Mouse (Mus musculus) large intestine, adult 2 months (tissue): ENCODE results near the gene Cdk17. TPM values are rescaled to one million over a fixed set of nuclear protein-coding genes. Genes with fewer than 3 reads are reported as not detected.
A peak's percentile ranks its signal among the peaks of the same experiment; 100 is the strongest.

Experiments
- DNase-seq: peaks from one replicate; pipeline ENCODE4 v3.0.0-alpha.2; 2012; ENCODE audit warnings: low read depth, low spot score
- WGBS: fragments of 180-500 bp; shearing (Covaris S2); methylation state at CpG from one replicate; pipeline ENCODE4 v1.1.7; 2018; 5-methylcytosine and 5-hydroxymethylcytosine counted together
- polyA plus RNA-seq: library from polyadenylated mRNA; depleted of rRNA; stranded (reverse); fragments of >200 nt; gene quantifications from 2 replicates; pipeline ENCODE4 v1.2.3, GENCODE M21; 2012

The Cdk17 gene
- polyA plus RNA-seq, 1 experiment, result 3.6 TPM

DNA sequence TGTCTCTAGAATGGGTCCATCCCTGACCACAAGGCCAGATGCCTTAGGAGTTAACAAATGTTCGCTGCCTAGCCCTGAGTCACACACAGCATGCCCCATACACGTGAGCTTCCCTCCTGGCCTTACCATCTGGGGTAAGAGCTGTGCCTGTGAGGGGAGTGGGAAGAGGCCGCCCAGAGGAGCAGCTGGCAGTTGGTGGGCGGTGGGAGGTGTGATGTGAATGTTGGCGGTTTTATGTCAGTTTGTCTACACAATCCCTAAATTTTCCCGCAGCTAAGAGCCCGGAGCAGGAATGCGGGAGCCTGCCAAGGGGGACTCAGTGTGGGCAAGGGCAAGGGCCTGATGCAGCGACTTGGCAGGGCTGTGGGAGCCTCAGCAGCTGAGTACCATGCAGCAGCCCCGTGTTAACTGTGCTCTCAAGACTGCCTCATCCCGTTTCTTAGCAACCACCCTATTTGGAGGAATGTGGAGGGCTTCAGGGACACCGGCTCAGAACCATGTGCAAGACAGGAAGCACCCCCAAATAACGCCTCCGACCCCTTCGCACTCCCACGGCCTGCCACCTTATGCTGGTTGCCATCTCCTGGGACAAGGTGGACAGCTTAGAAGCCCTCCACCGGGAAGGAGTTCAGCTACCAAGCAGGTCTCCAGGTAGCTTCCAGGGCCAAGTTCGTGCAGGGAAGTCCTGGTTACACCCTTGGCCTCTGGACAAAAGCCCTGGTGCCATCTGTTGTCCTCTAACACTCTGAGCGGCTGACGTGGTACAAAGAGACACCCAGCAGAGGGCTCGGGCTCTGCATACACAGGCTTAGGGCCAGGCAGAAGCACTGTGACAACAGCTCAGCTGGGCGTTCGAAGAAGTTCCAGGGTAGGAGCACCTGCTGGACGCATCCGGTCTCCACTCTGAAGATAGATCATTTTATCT, 114.8 kb downstream of the Cdk17 start:
- WGBS, result 49% methylated on average over 25 of the region's 25 CpGs
- DNase-seq, result peak; percentile 56

DNA sequence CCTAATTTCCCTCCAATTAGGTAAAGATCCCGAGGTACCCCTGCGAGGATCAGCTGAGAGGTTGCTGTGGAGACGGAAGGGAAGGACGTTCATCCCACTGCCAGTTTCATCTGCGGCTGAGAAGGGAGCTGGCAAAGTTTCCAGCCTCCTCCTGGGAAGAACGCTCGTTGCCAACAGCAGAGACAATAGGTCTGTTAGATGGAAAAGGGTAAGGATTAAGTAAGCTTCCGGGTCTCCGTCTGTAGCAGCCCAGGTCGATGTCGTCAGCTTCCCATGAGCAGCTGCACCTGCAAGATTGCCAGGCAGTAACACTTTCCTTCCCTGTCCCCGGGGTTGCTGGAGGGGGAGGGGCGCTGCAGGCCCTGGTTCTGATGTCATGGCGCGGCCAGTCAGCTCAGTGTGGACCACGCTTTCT, 115.7 kb downstream of the Cdk17 start:
- no peak for DNase-seq

DNA sequence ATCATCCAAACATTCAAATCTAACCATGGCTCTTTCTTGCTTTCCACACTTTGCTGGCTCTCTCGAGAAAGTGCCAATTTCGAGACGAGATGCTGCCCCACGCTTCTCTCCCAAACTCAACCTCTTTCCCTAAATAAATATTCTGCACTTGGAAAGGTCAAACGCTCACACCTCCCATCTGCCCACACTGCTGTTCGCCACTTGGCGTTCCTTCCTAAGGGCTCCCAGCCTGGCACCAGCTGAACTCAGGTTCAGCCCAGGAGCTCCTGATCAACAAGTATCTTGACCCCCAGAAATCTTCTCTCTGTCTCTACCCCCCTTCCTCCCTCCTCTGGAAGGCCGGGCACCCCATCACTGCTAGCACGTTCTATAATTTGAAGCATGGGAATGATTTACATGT, 116.2 kb downstream of the Cdk17 start:
- DNase-seq, result no peak
- WGBS, result 44% methylated on average over 9 of the region's 9 CpGs

More for the DNA sequence above, 115.7 kb downstream of the Cdk17 start:
- 18% methylated on average over 16 of the region's 16 CpGs for WGBS

DNA sequence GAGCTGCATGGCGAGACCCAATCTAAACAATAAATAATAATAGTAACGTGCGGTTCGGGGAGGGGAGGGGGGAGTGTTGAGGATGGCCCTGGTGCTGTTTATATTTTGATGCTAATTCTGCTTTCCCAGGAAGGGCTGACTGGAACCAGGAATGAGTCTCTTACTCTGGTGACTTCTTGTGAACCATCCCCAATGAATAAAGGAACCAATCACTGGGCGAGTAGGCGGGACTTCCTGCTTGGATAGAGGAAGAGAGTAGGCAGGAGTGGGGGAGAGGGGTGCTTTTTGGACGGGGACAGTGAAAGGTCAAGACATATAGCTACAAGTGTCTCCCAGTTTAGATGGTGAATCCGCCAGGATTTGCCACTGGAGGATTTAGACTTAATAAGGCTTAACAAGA, 117.7 kb downstream of the Cdk17 start:
- no peak for DNase-seq
- 83% methylated on average over 8 of the region's 8 CpGs for WGBS

DNA sequence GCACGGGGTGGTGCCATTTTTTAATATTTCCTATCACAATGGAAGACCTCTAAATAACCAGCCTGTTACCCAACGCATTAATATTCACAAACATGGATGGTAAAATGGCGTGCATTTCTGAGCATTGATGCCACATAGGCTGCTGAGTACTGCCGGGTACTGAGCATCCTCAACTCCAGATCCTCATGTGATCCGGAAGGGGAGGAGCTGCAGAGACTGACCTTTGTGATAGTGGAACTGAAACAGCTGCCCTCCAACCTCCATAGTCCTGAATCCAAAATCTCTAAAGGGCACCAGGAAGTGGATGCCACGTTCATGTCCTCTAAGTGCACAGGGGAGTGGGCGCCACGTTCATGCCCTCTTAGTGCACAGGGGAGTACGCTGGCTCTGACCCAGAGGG, 118.4 kb downstream of the Cdk17 start:
- 78% methylated on average over 9 of the region's 9 CpGs for WGBS
- DNase-seq, result no peak

DNA sequence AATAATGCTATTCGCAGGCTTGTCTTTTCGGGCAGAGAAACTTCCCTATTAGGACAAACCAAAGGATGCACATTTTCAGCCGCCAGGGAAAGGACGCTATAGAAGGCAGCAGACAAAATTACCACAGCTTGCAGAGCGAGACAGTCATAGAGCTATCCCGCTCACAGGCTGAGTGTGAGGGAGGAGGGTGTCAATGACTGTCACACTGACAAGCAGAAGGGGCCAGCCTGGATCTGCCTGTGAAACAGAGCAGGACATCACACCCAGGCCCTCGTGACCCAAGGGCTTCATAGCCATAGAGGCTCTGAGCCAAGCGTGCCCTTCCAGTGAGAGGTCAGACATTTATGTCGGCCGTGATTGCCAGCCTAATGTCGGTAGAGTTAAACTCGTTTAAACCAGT, 119.9 kb downstream of the Cdk17 start:
- DNase-seq, result no peak
- whole genome bisulfite sequencing, result 70% methylated on average over 12 of the region's 12 CpGs

DNA sequence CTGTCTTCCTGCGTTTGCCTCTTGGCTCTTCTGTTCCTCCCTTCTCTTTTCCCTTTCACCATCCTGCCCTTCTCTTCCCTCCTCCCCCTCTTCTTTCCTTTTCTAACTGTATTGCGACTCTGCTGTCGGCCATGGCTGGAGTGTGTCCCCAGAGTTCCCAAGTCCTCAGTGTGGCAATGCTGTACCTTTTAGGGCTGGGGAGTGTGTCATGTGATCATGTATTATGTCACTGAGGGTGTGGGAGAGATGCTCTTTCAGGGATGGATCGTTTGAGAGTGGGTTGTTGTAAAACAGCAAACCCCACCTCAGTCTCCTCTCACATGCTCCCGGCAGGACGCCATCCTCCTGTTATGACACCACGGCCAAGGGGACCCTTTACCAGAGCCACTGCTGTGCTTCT, 120.4 kb downstream of the Cdk17 start:
- WGBS, result 70% methylated on average over 7 of the region's 7 CpGs
- no peak for DNase-seq

DNA sequence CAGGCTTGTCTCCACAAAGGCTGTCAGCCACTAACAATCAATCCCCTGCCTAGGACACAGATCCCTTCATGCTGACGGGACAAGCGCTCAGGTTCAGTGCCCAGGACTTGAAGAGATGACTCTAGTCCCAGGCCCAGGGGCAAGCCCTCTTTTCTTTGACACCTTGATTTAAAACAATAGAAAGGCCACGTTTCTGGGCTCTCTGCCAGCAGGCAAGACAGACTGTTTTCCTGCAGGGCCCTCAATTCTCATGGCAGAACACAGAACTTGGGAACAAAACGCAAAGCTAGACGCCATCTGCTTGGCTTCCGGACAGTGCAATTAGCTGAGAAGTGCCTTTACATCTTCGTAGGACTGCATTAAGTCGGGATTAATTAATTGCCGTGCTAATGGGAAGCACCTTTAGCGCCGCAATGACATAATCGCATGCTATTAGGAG, 121.9 kb downstream of the Cdk17 start:
- WGBS, result 72% methylated on average over 12 of the region's 12 CpGs
- no peak for DNase-seq

DNA sequence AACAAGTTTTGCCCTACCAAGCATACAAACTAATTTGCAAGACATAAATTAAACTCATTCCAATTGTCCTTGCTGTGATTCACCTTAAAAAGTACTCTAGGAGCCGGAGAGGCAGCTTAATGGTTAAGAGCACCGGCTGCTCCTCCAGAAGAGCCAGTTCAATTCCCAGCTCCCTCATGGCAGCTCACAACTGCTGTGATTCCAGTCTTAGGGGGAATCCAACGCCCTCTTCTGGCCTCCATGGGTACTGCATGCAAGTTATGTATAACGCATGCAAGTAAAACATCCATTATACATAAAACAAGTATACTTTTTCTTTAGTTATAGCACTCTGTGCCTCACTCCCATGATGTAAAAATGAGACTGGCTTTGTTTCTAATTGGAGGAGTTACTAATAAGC, 122.6 kb downstream of the Cdk17 start:
- WGBS, result 75% methylated on average over 4 of the region's 4 CpGs
- no peak for DNase-seq

DNA sequence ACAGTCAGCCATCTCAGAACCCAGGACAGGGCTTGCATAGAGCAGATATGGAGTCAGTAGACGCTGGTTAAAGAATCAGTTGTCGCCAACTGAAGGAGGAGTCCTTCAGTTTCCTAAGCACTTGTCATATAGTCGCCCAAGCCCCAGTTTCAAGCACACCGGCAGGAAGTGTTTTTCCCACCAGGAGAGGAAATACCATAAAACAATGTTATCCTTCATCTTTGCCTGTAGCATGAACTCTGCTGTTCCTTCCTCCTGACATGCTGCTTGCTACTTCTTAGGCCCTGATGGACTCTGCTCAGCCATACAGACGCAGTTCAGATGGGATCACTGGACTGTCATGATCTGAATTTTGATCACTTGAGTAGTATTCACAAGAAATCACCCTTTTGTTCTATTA, 124.8 kb downstream of the Cdk17 start:
- no peak for DNase-seq
- WGBS, result 78% methylated on average over 5 of the region's 5 CpGs

DNA sequence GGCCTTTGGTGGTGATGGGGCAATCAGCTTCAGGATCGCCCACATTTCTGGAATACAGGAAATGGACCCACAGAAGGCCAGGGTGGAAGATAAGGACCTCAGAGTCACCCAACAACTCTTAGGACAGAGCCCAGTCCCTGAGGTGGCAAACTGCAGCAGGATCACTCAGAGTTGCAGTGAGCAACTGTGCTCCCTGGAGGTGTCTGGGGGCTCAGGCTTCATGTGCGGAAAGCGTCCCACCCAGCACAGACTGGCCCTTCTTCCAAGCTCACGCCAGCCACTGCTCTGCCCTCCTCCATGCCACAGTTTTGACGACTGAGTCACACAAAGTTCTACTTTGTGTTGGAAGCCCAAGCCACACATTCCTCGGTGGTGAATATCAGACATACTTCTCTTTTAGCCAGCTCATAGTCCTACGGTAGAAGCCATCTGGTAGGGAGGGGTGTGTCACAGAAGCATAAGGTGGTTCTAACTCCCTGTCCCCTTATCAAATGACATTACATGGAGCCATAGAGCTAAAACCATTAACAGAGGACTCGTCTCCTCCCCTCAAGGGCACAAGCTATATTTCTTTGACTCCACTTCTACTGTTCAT, 127.0 kb downstream of the Cdk17 start:
- 78% methylated on average over 8 of the region's 8 CpGs for WGBS
- no peak for DNase-seq

DNA sequence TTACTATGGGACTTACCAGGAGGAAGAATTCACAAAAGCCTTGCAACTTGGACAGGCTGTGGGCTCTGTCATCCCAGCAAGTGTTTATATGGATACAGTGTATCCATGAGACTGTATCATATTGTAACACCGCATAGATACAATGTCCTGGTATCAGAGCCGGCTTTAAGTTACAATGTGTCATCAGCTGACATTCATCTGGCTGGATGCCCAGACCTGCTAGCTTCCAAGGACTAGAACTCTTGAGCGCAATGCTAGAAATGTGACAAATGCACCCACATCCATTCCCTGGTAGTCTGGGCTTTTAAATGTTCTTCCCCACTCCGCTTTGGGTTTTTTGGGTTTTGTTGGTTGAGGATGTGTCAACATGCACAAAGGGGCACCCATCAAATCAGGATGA, 127.7 kb downstream of the Cdk17 start:
- no peak for DNase-seq
- WGBS, result 36% methylated on average over 4 of the region's 4 CpGs

DNA sequence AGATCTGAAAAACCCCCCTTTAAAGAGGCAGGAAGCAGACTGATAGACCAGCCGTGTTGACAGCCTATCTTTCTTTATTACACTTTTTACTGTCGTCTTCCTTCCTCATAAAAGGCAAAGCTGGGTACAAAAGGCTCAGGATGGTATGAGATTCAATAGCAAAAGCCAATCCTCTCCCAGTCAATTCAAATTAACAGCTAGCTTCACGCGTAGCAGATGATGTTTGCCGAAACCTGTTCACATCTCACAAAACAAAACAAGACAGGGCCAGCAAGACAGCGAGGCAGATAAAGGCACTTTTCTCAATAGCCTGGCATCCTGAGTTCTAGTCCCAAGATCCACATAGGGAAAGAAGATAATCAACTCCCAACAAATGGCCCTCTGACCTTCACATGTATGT, 128.7 kb downstream of the Cdk17 start:
- DNase-seq, result no peak
- 38% methylated on average over 6 of the region's 6 CpGs for WGBS

DNA sequence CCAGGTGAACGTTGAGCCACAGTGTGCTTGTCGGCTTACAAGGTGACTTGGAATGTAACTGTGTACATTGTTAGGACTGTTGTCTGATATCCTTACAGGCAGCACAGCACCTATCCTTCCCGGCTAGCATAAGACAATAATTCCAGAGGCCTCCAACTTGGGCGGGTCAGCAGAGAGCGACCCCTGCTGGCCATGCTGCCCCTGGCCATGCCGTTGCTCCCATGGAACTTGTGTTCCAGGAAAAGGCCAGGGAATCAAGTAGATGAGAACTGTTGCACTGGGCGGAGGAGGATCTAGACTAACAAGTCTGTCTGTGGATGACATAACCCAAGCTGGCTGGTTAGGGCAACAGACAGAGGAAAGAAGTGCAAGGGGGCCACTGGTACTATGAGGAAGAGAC, 130.7 kb downstream of the Cdk17 start:
- no peak for DNase-seq
- 26% methylated on average over 7 of the region's 7 CpGs for WGBS

DNA sequence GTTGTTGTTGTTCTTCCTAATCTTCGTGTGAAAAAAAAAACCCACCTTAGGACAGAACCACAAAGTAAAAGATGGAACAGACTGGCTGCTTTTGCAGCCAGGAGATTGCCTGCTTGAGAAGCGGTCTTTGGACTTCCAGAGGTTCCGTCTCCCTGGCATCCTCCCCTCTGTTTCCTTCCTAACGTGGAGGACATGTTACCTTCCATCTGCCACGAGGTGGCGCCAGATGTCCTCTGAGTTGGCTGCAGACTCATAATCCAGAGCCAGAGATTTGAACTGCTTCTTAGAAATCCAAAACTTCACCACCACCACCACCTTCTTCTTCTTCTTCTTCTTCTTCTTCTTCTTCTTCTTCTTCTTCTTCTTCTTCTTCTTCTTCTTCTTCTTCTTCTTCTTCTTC, 131.2 kb downstream of the Cdk17 start:
- DNase-seq, result peak; percentile 62
- WGBS, result 6% methylated on average over 6 of the region's 6 CpGs

DNA sequence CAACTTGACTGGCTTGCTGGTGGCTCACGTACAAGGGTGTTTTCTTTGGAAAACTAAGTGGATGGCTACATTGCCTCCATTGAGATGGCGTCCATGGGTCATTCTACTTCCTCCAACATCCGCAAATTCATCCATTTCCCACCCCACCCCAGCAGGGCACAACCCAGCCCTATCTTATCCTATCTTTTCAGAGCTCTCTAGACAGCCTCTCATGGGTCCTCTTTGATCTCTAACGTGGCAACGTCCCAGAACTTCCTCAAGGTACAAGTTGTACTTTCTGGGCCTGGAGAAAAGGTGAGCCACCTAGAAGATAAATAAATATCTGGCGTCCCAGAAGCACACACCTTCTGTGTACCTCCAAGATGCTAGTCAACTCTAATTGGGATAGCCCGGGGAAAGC, 132.9 kb downstream of the Cdk17 start:
- WGBS, result 55% methylated on average over 7 of the region's 7 CpGs

DNA sequence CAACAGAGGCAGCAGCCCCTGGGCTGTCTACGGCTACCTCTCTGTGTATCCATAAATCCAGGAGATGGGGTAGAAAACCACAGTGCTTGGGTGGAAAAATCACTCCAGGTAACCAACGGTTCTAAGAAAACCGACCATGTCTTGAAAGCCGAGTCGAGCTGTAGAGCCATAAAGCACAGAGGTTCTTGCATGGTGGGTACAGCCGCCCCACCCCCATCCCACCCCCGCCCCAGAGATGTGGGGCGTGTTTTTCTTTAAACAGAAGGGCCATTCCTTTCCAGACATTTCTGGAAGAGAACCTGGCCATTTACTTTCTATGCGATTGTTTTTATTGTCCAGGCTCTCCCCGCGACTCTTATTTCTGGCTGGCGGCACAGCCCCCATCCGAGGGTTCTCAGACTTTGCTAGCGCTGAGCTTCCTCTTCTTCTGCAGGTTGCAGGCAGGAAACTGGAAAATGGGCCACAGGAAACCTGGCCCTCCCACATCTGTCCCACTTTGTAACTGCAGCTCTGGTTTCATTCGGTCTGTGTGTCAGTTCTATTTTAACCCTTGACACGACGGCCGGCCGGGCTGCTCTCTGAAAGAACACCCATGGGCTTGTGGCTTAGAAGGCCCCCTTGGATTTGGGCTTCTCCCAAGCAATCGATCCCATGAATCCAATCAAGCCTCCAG, 134.0 kb downstream of the Cdk17 start:
- DNase-seq, result no peak
- 40% methylated on average over 20 of the region's 20 CpGs for WGBS

More for the DNA sequence above, 132.9 kb downstream of the Cdk17 start:
- no peak for DNase-seq

DNA sequence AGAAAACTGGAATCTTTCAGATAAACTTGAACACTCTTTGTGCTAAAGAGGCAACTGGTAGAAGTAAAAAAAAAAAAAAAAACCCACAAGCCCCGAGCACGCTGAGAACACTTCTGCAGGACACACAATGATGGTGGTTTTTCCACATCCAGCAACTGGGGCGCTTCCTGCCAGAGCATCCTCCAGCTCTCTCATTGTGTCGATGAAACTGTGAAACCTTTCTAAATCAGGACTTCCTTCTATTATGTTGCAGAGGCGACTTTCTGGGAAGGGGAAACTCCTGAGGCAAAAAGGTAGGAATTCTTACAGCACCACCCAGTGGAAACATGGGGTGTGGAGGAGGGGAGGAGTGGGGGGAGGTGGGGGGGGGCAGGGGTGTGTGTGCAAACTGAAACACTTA, 137.1 kb downstream of the Cdk17 start:
- no peak for DNase-seq

DNA sequence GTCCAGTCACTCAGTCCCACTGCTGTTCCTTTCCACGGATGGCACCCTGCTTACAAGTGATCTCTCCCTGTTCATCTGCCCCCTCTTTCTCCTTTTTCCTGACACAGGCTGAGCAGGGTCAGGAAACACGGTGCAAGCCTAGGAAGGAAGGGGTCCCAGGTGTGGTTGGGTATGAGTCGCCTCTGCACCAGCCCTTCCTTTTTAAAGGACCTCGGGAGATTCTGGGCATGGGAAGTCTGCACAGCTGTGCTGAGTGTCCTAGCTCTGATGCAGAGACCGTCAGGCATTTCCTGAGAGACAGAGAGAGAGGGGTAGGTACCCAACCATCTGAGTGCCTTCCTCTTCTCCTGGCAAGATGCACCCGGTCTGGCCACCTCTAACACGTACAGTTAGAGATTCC, 137.5 kb downstream of the Cdk17 start:
- DNase-seq, result no peak
- 45% methylated on average over 7 of the region's 7 CpGs for WGBS

More for the DNA sequence above, 137.1 kb downstream of the Cdk17 start:
- 42% methylated on average over 5 of the region's 5 CpGs for WGBS

DNA sequence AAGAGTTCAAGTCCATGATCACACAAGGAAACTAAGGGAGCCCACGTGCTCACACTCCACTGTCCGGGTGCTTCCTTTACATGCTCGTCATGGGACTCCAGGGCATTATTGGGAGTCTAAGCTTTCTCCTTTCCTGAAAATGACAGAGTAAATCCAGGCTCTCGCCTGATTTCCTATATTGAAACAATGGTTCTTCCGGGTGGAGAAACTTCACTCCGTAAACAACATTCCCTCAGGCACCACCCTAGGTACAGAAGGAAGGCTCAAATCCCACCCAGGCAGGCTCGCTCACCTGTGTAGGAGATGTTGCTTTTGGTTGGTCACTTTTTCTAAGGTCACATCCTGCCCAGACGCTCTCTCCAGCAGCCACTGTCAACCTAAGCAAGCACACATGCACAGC, 141.2 kb downstream of the Cdk17 start:
- DNase-seq, result no peak
- 64% methylated on average over 8 of the region's 8 CpGs for WGBS

DNA sequence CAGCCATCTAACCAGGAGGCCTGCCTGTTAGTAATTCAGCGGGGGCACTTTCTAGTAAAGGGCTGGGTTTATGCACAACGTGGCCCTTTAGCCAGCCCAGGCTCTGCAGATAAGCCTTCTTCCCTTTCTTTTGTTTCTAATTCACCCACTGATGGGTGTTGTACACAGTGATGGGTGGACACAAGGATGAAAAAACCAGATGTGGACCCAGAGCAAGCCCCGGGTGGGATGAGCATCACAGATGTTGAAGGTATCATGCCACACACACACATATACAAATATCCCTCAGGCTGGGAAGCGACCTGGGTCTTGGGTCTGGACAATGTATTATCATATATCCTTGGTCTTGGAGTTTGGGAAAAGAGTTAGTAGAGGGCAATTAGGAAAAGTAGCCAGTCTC, 142.6 kb downstream of the Cdk17 start:
- 72% methylated on average over 4 of the region's 4 CpGs for WGBS
- no peak for DNase-seq
